Mouse (Mus musculus): Measurements from ENCODE around the gene Pdia3. TPM values are rescaled to one million over a fixed set of nuclear protein-coding genes. Genes with fewer than 3 reads are reported as not detected.
A peak's percentile ranks its signal among the peaks of the same experiment; 100 is the strongest.

Pdia3 gene
- polyA plus RNA-seq, 1 experiment from 2014 or later, result 491 TPM

DNA sequence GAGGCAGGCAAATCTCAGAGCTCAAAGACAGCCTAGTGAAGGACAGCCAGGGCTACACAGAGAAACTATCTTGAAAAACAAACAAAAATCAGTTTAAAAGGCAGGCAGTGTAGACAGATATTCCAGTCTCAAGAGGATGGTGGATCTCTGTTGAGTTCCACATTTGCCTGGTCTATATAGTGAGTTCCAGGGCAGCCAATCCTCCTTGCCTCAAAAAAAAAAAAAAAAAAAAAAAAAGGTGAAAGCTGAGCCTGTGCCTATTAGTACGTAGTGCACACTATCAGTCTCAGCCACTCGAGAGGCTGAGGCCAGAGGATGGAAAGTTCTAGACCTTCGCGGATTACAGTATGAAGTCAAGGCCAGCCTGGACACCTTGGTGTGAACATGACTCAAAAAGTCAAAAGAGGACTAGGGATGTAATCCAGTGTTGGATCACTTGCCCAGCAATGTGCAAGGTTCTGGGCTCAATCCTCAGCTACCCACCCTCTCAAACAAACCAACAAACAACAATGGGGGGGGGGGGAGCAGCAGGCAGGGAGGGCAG lies 660 bp upstream of the Pdia3 start:
- Histone ChIP-seq H3K9ac (ENCODE audit: low read depth, low read length) (peak overlapping the region; percentile 99), H3K27me3 (replicated peaks; ENCODE audit: control insufficient read depth, insufficient read depth, low read length) (no peaks in the 10 kb centered on the region), H3K4me3 (ENCODE audit: low read depth, low read length) (peak overlapping the region; percentile 94), H3K9me3 (ENCODE audit: control insufficient read depth, low read length) (no peaks in the 10 kb centered on the region), H3K4me1 (replicated peaks; ENCODE audit: control insufficient read depth, insufficient read depth, low read length) (peaks cover 13% of the 10 kb centered on the region), H3K27ac (ENCODE audit: low read depth, low read length) (peak overlapping the region; percentile 97), H3K36me3 (ENCODE audit: control insufficient read depth, insufficient read depth, low read length) (peaks cover 12% of the 10 kb centered on the region), H3K4me2 (peak overlapping the region; percentile 86)
- no peak for DNase-seq (ENCODE audit: low spot score)
- ATAC-seq (replicated peaks; ENCODE audit: low FRiP score), result peak; percentile 21
- 3% methylated on average over 4 of the region's 4 CpGs for WGBS

DNA sequence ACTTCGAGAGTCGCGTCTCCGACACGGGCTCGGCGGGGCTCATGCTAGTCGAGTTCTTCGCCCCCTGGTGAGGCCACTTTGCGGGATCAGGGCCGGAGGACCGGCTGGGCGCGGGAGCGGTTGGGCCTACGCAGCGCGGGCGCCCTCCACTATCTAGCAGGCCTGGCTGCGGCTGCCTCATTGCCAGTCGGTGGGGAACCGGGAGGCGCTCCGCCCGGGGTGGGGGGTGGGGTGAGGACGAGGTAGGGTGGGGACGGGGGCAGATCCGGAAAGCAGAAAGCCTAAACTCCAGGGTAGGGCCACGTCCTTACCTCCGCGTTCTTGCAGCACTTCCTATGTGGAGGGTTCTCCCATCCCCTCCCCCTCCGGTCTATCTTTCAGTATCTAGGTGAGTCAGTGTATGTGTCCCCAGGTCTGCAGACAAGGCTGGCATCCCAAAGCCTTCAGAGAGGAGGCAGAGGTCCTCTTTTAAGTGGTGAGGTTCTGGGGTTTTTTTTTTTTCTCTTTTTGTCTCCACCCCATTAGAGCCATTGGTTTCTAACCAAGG lies 637 bp downstream of the Pdia3 start:
- peak overlapping the region; percentile 76 for H3K4me2 ChIP-seq
- ATAC-seq (replicated peaks; ENCODE audit: low FRiP score) (peak; percentile 68), DNase-seq (ENCODE audit: low spot score) (no peak)
- H3K27me3 ChIP-seq (replicated peaks; ENCODE audit: control insufficient read depth, insufficient read depth, low read length), result no peaks in the 10 kb centered on the region
- peak overlapping the region; percentile 99 for H3K9ac ChIP-seq (ENCODE audit: low read depth, low read length)
- WGBS, result 1% methylated on average over 31 of the region's 32 CpGs
- H3K4me3 ChIP-seq (ENCODE audit: low read depth, low read length), result peak overlapping the region; percentile 94
- no peaks in the 10 kb centered on the region for H3K9me3 ChIP-seq (ENCODE audit: control insufficient read depth, low read length)
- peak overlapping the region; percentile 97 for H3K27ac ChIP-seq (ENCODE audit: low read depth, low read length)
- peaks cover 13% of the 10 kb centered on the region for H3K4me1 ChIP-seq (replicated peaks; ENCODE audit: control insufficient read depth, insufficient read depth, low read length)
- H3K36me3 ChIP-seq (ENCODE audit: control insufficient read depth, insufficient read depth, low read length), result peaks cover 12% of the 10 kb centered on the region

DNA sequence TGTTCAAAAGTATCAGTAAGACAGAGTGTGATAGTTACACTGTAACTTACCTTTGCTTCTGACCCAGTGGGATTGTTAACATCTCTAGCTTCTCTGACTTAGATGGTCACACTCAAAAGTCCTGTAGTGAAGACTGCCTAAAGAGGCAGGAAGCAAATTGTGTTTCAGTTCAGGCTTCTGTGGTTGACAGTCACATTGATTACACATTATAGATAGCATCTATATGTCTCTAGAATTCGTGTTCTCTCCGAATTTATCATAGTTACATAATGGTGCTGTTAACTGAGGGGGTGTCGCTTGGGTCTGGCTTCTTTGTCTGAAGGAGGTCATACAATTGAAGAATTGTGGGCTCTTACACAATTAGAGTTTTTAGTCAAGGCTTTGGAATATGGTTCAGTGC lies 1.5 kb downstream of the Pdia3 start:
- H3K9me3 ChIP-seq (ENCODE audit: control insufficient read depth, low read length), result no peaks in the 10 kb centered on the region
- no peaks in the 10 kb centered on the region for H3K27me3 ChIP-seq (replicated peaks; ENCODE audit: control insufficient read depth, insufficient read depth, low read length)
- H3K4me3 ChIP-seq (ENCODE audit: low read depth, low read length), result peak overlapping the region; percentile 94
- no peak for DNase-seq (ENCODE audit: low spot score)
- no peak for ATAC-seq (replicated peaks; ENCODE audit: low FRiP score)
- H3K4me2 ChIP-seq, result peak overlapping the region; percentile 76
- peaks cover 13% of the 10 kb centered on the region for H3K4me1 ChIP-seq (replicated peaks; ENCODE audit: control insufficient read depth, insufficient read depth, low read length)
- peak overlapping the region; percentile 50 for H3K9ac ChIP-seq (ENCODE audit: low read depth, low read length)
- WGBS, result 47% methylated on average over 3 of the region's 3 CpGs
- peaks cover 15% of the 10 kb centered on the region for H3K36me3 ChIP-seq (ENCODE audit: control insufficient read depth, insufficient read depth, low read length)
- H3K27ac ChIP-seq (ENCODE audit: low read depth, low read length), result no peak overlapping the region

DNA sequence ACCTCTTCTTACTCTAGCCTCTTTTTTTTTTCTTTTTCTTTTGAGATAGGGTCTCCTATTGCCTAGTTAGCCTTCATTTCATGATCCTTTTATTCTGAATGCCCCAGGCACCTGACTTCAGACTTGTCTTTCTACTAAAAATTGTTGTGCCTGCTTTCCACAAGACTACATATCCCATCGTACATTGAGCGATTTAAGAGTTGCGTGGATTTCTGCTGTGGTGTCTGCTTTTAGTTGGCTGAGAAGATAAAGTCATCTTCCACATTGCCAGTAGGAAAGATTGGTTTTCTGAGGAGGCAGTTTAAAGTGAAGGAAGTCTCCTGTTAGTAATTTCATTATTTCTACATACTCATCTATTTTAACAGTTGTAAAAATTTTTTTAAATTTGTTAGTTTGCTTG lies 2.0 kb downstream of the Pdia3 start:
- peaks cover 17% of the 10 kb centered on the region for H3K36me3 ChIP-seq (ENCODE audit: control insufficient read depth, insufficient read depth, low read length)
- no peaks in the 10 kb centered on the region for H3K27me3 ChIP-seq (replicated peaks; ENCODE audit: control insufficient read depth, insufficient read depth, low read length)
- H3K4me3 ChIP-seq (ENCODE audit: low read depth, low read length), result peak overlapping the region; percentile 94
- no peaks in the 10 kb centered on the region for H3K9me3 ChIP-seq (ENCODE audit: control insufficient read depth, low read length)
- no peak overlapping the region for H3K27ac ChIP-seq (ENCODE audit: low read depth, low read length)
- peak overlapping the region; percentile 76 for H3K4me2 ChIP-seq
- H3K9ac ChIP-seq (ENCODE audit: low read depth, low read length), result no peak overlapping the region
- WGBS, result 80% methylated on average over 3 of the region's 3 CpGs
- DNase-seq (ENCODE audit: low spot score) (no peak), ATAC-seq (replicated peaks; ENCODE audit: low FRiP score) (no peak)
- peaks cover 13% of the 10 kb centered on the region for H3K4me1 ChIP-seq (replicated peaks; ENCODE audit: control insufficient read depth, insufficient read depth, low read length)

DNA sequence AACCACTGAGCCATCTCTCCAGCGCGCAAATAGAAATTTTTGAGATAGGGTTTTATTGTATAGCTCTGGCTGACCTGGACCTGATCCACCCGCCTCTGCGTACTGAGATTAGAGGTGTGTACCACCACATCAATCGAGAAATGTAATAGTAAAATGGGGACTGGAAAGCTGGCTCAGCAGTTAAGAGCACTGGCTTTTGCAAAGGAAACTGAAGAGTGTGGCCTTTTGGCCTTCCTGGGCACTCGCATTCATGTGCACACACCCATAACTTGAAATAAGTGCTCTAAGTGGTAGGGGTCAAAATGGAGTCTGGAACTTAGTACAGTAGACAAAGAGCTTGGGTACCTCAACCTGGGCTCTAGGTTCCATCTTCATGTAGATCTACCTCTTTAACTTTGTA lies 2.8 kb downstream of the Pdia3 start:
- H3K4me2 ChIP-seq, result peak overlapping the region; percentile 76
- DNase-seq (ENCODE audit: low spot score) (no peak), ATAC-seq (replicated peaks; ENCODE audit: low FRiP score) (no peak)
- WGBS, result 86% methylated on average over 6 of the region's 6 CpGs
- peaks cover 13% of the 10 kb centered on the region for H3K4me1 ChIP-seq (replicated peaks; ENCODE audit: control insufficient read depth, insufficient read depth, low read length)
- H3K9me3 ChIP-seq (ENCODE audit: control insufficient read depth, low read length), result no peaks in the 10 kb centered on the region
- H3K27me3 ChIP-seq (replicated peaks; ENCODE audit: control insufficient read depth, insufficient read depth, low read length), result no peaks in the 10 kb centered on the region
- peaks cover 21% of the 10 kb centered on the region for H3K36me3 ChIP-seq (ENCODE audit: control insufficient read depth, insufficient read depth, low read length)
- H3K4me3 ChIP-seq (ENCODE audit: low read depth, low read length), result peak overlapping the region; percentile 14; the same call in 1 of the 2 replicates
- H3K9ac ChIP-seq (ENCODE audit: low read depth, low read length), result no peak overlapping the region
- no peak overlapping the region for H3K27ac ChIP-seq (ENCODE audit: low read depth, low read length)

DNA sequence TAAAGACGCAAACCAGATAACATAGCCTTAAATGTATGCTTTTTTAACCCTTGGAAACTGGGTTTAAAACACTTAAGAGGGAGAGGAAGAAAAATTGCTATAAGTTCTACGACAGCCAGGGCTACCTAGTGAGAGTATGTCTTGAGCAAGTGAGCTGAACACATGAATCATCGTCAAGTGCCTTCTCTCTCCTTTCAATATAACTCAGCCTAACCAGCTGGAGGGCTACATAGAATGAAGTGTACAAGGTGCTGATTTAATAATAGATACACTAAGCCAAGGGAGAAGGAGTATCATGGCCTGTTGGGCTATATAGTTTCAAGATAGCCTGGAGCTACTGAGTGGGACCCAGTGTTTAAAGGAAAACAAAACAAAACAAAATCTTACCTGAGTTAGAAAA lies 4.9 kb downstream of the Pdia3 start:
- no peak overlapping the region for H3K9ac ChIP-seq (ENCODE audit: low read depth, low read length)
- H3K4me2 ChIP-seq, result no peak overlapping the region
- DNase-seq (ENCODE audit: low spot score), result no peak
- no peaks in the 10 kb centered on the region for H3K27me3 ChIP-seq (replicated peaks; ENCODE audit: control insufficient read depth, insufficient read depth, low read length)
- H3K4me3 ChIP-seq (ENCODE audit: low read depth, low read length), result no peak overlapping the region
- H3K36me3 ChIP-seq (ENCODE audit: control insufficient read depth, insufficient read depth, low read length), result peaks cover 33% of the 10 kb centered on the region
- no peak overlapping the region for H3K27ac ChIP-seq (ENCODE audit: low read depth, low read length)
- no peak for ATAC-seq (replicated peaks; ENCODE audit: low FRiP score)
- 91% methylated on average over 3 of the region's 3 CpGs for WGBS
- H3K9me3 ChIP-seq (ENCODE audit: control insufficient read depth, low read length), result no peaks in the 10 kb centered on the region
- peaks cover 13% of the 10 kb centered on the region for H3K4me1 ChIP-seq (replicated peaks; ENCODE audit: control insufficient read depth, insufficient read depth, low read length)

DNA sequence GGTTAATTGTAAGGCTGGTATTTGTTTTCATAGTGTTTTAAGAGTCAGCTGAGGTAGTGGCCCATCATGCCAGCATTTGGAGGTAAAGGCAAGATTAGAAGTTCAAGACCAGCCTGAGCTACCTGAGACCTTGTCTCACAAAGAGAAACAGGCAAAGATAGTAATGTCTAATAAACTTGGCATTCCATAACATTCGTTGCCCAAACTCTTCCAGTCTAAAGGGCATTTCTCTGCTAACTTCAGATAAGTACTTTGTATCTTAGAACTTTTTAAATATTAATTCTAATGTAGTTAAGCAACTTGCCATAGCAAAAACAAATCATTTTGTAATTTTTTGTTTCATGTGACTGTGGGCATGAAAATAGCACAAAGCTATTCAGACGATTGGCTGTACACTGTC lies 9.6 kb downstream of the Pdia3 start:
- Histone ChIP-seq H3K4me1 (replicated peaks; ENCODE audit: control insufficient read depth, insufficient read depth, low read length) (no peaks in the 10 kb centered on the region), H3K9ac (ENCODE audit: low read depth, low read length) (no peak overlapping the region), H3K36me3 (ENCODE audit: control insufficient read depth, insufficient read depth, low read length) (peaks cover 36% of the 10 kb centered on the region), H3K4me3 (ENCODE audit: low read depth, low read length) (no peak overlapping the region), H3K4me2 (no peak overlapping the region), H3K9me3 (ENCODE audit: control insufficient read depth, low read length) (no peaks in the 10 kb centered on the region), H3K27me3 (replicated peaks; ENCODE audit: control insufficient read depth, insufficient read depth, low read length) (no peaks in the 10 kb centered on the region), H3K27ac (ENCODE audit: low read depth, low read length) (no peak overlapping the region)
- DNase-seq (ENCODE audit: low spot score) (no peak), ATAC-seq (replicated peaks; ENCODE audit: low FRiP score) (no peak)
- WGBS, result 84% methylated on average over 2 of the region's 2 CpGs

DNA sequence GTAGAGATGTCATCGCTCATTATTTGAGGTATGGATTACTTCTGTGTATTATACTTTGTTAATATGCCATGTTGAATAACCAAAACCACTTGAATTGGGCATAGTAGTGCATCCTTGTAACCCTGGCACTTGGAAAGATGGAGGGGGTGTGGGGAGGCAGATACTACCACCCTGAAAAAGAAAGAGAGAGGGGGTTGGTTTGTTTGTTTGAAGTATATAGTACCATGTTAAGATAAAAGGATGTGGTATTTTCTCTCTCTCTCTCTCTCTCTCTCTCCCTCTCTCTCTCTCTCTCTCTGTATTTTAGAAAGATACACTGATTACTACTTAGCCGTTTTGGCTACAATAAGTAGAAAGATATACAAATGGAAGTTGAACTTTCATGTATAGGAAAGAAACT lies 12.3 kb downstream of the Pdia3 start:
- Histone ChIP-seq H3K9me3 (ENCODE audit: control insufficient read depth, low read length) (no peaks in the 10 kb centered on the region), H3K4me2 (no peak overlapping the region), H3K9ac (ENCODE audit: low read depth, low read length) (no peak overlapping the region), H3K27ac (ENCODE audit: low read depth, low read length) (no peak overlapping the region), H3K36me3 (ENCODE audit: control insufficient read depth, insufficient read depth, low read length) (peaks cover 41% of the 10 kb centered on the region), H3K4me1 (replicated peaks; ENCODE audit: control insufficient read depth, insufficient read depth, low read length) (no peaks in the 10 kb centered on the region), H3K27me3 (replicated peaks; ENCODE audit: control insufficient read depth, insufficient read depth, low read length) (no peaks in the 10 kb centered on the region), H3K4me3 (ENCODE audit: low read depth, low read length) (no peak overlapping the region)
- no peak for ATAC-seq (replicated peaks; ENCODE audit: low FRiP score)
- no peak for DNase-seq (ENCODE audit: low spot score)
- WGBS, result 96% methylated on average over 2 of the region's 2 CpGs

DNA sequence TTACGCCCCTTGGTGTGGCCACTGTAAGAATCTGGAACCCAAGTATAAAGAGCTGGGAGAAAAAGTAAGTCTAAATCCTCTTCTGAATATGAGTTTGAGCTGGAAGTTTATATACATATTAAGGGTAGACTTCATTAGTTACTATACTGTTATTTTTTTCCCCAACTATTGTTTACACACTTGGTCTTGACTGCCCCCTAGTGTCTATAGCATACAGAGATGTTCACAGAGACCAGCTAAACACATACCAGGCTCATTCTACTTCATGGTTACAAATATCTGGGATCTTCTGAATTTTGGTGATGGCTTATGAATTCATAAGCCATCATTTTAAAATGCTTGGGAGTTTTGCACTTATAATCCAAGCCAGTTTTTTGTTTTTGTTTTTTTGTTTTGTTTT lies 21.3 kb downstream of the Pdia3 start:
- DNase-seq (ENCODE audit: low spot score) (no peak), ATAC-seq (replicated peaks; ENCODE audit: low FRiP score) (no peak)
- Histone ChIP-seq H3K9me3 (ENCODE audit: control insufficient read depth, low read length) (no peaks in the 10 kb centered on the region), H3K4me1 (replicated peaks; ENCODE audit: control insufficient read depth, insufficient read depth, low read length) (no peaks in the 10 kb centered on the region), H3K27me3 (replicated peaks; ENCODE audit: control insufficient read depth, insufficient read depth, low read length) (no peaks in the 10 kb centered on the region), H3K4me3 (ENCODE audit: low read depth, low read length) (no peak overlapping the region), H3K4me2 (no peak overlapping the region), H3K9ac (ENCODE audit: low read depth, low read length) (no peak overlapping the region), H3K27ac (ENCODE audit: low read depth, low read length) (no peak overlapping the region), H3K36me3 (ENCODE audit: control insufficient read depth, insufficient read depth, low read length) (peaks cover 40% of the 10 kb centered on the region)
- WGBS, result 91% methylated on average over 1 of the region's 1 CpGs
